Mouse (Mus musculus) left cerebral cortex, adult 6 months (tissue): ENCODE data around the gene Pomt2. TPM values are rescaled to one million over a fixed set of nuclear protein-coding genes. Genes with fewer than 3 reads are reported as not detected.

ENCODE experiments used
- long read RNA-seq, 2 experiments: library from polyadenylated mRNA; unstranded; transcript quantifications; one replicate each; pipeline ENCODE4 v2.0.0; 2019 to 2020
- polyA plus RNA-seq: library from polyadenylated mRNA; unstranded; fragments of <200 nt; fragmentation: Nextera tagmentation; gene quantifications from 2 replicates; pipeline ENCODE4 v1.2.3, GENCODE M21; 2021

The Pomt2 gene
- 6.2 and 6.6 TPM in 2 replicates for polyA plus RNA-seq
- long read RNA-seq, experiment 1, full-length matches to known transcripts = 33 of 45 reads
- long read RNA-seq, experiment 1, partial matches to known transcripts = 5 of 45 reads
- long read RNA-seq, experiment 1, other reads (novel, unspliced or antisense) = 7 of 45 reads
- long read RNA-seq, experiment 2, full-length matches to known transcripts = 6 of 9 reads
- long read RNA-seq, experiment 2, partial matches to known transcripts = 1 of 9 reads
- long read RNA-seq, experiment 2, other reads (novel, unspliced or antisense) = 2 of 9 reads

GRCm38 (mm10) chr12:87147395-87148089 is at the start of gene Pomt2:
Pomt2 (minus strand) TSS chr12:87147968.

GRCm38 (mm10) chr12:87146966-87147365 is 802 bp downstream of the Pomt2 start, which contains the start of gene Gstz1:
Gstz1 (plus strand) TSS chr12:87147165.

GRCm38 (mm10) chr12:87102165-87102631 is 45.6 kb downstream of the Pomt2 start, which contains the start of gene Ngb:
Ngb (minus strand) TSS chr12:87102539.

Other genes starting within 250 kb of the Pomt2 start
- gene Cipc, start 200.9 kb downstream of the Pomt2 start, polyA plus RNA-seq = 29.4 and 30.8 TPM in 2 replicates
- gene Zdhhc22, start 157.5 kb downstream of the Pomt2 start, polyA plus RNA-seq = 56.5 and 80.9 TPM in 2 replicates
- 12.2 and 13.4 TPM in 2 replicates for gene Tmem63c, start 126.6 kb downstream of the Pomt2 start, polyA plus RNA-seq
- 10.3 and 15.0 TPM in 2 replicates for gene Ngb, start 45.4 kb downstream of the Pomt2 start, polyA plus RNA-seq
- gene Gstz1, start 803 bp downstream of the Pomt2 start, polyA plus RNA-seq = 43.4 and 50.6 TPM in 2 replicates
- gene Samd15, start 51.8 kb upstream of the Pomt2 start, polyA plus RNA-seq = 2.7 and 3.2 TPM in 2 replicates
- gene Tmed8, start 52.5 kb upstream of the Pomt2 start, polyA plus RNA-seq = 3.6 and 9.2 TPM in 2 replicates
- gene Noxred1, start 90.8 kb upstream of the Pomt2 start, polyA plus RNA-seq = 0.11 and 0.12 TPM in 2 replicates
- 30.4 and 32.3 TPM in 2 replicates for gene Vipas39, start 118.3 kb upstream of the Pomt2 start, polyA plus RNA-seq
- 140 and 151 TPM in 2 replicates for gene Ahsa1, start 118.5 kb upstream of the Pomt2 start, polyA plus RNA-seq
- gene Ism2, start 151.7 kb upstream of the Pomt2 start, polyA plus RNA-seq = 0.09 TPM in 1 of 2 replicates, not detected in the other
- gene Sptlc2, start 240.4 kb upstream of the Pomt2 start, polyA plus RNA-seq = 22.0 and 26.6 TPM in 2 replicates